Mouse (Mus musculus): ENCODE data around the gene Gdf11. TPM values are rescaled to one million over a fixed set of nuclear protein-coding genes. Genes with fewer than 3 reads are reported as not detected.

Gene Gdf11
- 10 to 100 TPM; 53.2 to 61.2 TPM for total RNA-seq (2023)

DNA sequence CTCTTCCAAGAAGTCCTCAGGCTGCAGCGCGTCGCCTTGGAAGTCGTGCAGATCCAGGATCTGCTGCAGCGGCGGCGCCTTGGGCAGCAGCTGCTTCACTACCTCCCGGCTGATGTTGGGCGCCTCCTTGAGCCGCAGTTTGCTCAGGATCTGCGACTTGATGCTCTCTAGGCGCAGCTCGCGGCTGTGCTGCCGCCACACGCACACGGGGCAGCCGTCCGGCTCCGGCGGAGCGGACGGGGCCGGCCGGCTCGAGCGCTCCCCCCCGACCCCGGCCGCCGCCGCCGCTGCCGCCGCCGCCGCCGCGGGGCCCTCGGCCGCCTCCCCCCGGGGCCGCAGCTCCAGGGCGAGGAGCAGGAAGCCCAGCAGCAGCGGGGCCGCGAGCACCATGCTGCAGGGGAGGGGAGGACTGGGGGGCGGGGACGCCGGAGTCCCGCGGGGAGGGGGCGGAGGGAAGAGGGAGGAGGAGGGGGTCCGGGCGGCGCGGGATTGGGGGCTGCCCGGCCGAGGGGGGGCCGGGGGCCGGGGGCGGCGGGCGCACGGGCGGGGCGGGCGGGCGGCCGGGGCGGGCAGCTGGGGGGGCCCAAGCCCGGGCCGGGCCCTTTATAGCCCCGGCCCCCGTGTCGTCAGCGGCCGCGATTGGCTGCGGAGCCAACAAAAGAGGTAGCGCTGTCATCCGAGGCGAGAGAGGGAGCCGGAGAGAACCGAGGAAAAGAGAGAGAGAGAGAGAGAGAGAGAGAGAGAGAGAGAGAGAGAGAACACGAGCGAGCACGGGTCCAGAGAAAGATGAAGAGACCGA is at the start of gene Gdf11:
Gene Gdf11 (minus strand): TSS at position 423 of the 799 bp plus-strand sequence.

DNA sequence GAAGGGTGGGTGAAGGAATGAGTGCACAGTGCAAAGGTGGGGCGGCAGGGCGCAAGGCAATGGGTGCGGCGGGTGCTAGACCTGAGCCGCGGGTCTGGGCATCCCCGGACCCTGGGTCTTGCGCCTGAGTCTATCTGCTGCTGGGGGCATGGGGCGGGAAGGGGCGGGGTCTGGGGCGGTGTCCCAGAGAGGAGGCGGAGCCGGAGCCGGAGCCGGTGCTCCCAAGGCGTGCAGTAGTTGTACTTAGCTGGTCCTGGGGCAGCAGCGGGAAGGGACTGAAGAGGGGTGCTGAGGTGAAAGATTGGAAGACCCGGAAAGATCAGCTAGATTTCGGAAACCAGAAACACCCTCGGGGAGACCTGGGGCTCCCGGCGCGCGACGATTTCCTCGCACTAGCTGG is 42.1 kb upstream of the Gdf11 start, which contains the start of gene Itga7:
Gene Itga7 (plus strand): TSS at position 245 of the 400 bp plus-strand sequence.

DNA sequence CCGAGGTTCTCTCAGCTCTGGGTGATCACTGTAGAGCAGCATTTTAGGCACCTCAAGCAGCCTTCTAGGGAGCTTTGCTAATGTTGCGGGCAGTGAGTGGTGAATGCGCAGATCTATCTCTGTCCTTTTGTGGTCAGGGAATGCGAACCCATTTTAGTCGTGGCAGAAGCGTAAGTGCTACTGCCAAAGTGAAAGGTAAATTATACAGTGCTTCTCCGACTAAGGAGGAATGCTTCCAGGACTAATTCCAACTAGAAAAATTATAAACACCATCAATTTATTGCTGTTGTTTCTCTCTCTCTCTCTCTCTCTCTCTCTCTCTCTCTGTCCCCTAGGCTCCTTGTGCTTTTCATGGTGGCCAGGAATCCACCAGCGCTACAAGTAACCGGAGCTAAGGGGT is 32.4 kb upstream of the Gdf11 start, which contains the start of gene Bloc1s1:
Gene Bloc1s1 (minus strand): TSS at position 101 of the 400 bp plus-strand sequence.

GRCm38 (mm10) chr10:128922822-128923012 is 31.2 kb upstream of the Gdf11 start, which contains the start of gene Rdh5:
TSS of gene Rdh5 (minus strand) at chr10:128922888.

GRCm38 (mm10) chr10:128900698-128901097 is 9.2 kb upstream of the Gdf11 start, which contains the start of gene Cd63:
TSS of gene Cd63 (plus strand) at chr10:128900989.

Other genes starting within 250 kb of the Gdf11 start
- under 1 TPM in 1 of 2 experiments, not detected in 1; 0.32 TPM for gene Ikzf4, start 245.7 kb downstream of the Gdf11 start, total RNA-seq (2023)
- 10 to 100 TPM in 1 of 2 experiments, 1 to 10 TPM in 1; 8.6 to 10.1 TPM for gene Suox, start 217.6 kb downstream of the Gdf11 start, total RNA-seq (2023)
- 10 to 100 TPM; 71.4 to 72.8 TPM for gene Rab5b, start 195.5 kb downstream of the Gdf11 start, total RNA-seq (2023)
- 1 to 10 TPM in 1 of 2 experiments, under 1 TPM in 1; 0.87 to 1.2 TPM for gene Pmel, start 187.5 kb downstream of the Gdf11 start, total RNA-seq (2023)
- 10 to 100 TPM; 56.7 to 61.7 TPM for gene Cdk2, start 186.7 kb downstream of the Gdf11 start, total RNA-seq (2023)
- gene Dgka, start 146.9 kb downstream of the Gdf11 start, total RNA-seq (2023): 100 to 1,000 TPM; 188 to 201 TPM
- gene Pym1, start 143.8 kb downstream of the Gdf11 start, total RNA-seq (2023): 10 to 100 TPM; 46.2 to 59.0 TPM
- not detected for gene Mmp19, start 100.8 kb downstream of the Gdf11 start, total RNA-seq (2023)
- gene Dnajc14, start 87.7 kb downstream of the Gdf11 start, total RNA-seq (2023): 10 to 100 TPM; 70.8 to 83.4 TPM
- 10 to 100 TPM; 18.4 to 18.7 TPM for gene Tmem198b, start 87.3 kb downstream of the Gdf11 start, total RNA-seq (2023)
- 10 to 100 TPM; 55.1 to 57.0 TPM for gene Sarnp, start 74.4 kb downstream of the Gdf11 start, total RNA-seq (2023)
- gene Ormdl2, start 70.1 kb downstream of the Gdf11 start, total RNA-seq (2023): 10 to 100 TPM; 21.2 to 25.7 TPM
- 1 to 10 TPM; 1.2 to 1.7 TPM for gene Cd63, start 9.3 kb upstream of the Gdf11 start, total RNA-seq (2023)
- gene Rdh5, start 31.2 kb upstream of the Gdf11 start, total RNA-seq (2023): 1 to 10 TPM; 6.5 to 8.2 TPM
- gene Bloc1s1, start 32.3 kb upstream of the Gdf11 start, total RNA-seq (2023): 10 to 100 TPM; 67.9 to 70.9 TPM
- under 1 TPM in 1 of 2 experiments, not detected in 1; 0.26 TPM for gene Itga7, start 42.1 kb upstream of the Gdf11 start, total RNA-seq (2023)
- not detected for gene Mettl7b, start 69.3 kb upstream of the Gdf11 start, total RNA-seq (2023)
- not detected for gene Olfr9, start 97.7 kb upstream of the Gdf11 start, total RNA-seq (2023)
- gene Olfr763, start 119.1 kb upstream of the Gdf11 start, total RNA-seq (2023): not detected
- not detected for gene Olfr764-ps1, start 148.2 kb upstream of the Gdf11 start, total RNA-seq (2023)
- not detected for gene Olfr765, start 158.3 kb upstream of the Gdf11 start, total RNA-seq (2023)
- not detected for gene Olfr766-ps1, start 177.3 kb upstream of the Gdf11 start, total RNA-seq (2023)
- gene Olfr767, start 191.2 kb upstream of the Gdf11 start, total RNA-seq (2023): not detected
- not detected for gene Olfr768, start 207.7 kb upstream of the Gdf11 start, total RNA-seq (2023)
- not detected for gene Olfr769, start 226.1 kb upstream of the Gdf11 start, total RNA-seq (2023)
- gene Olfr770, start 247.3 kb upstream of the Gdf11 start, total RNA-seq (2023): not detected